Mouse (Mus musculus) liver, postnatal 0 days (tissue): ENCODE measurements at regions not wholly inside any gene's neighbourhood (a gene's known extent, or its start where the extent isn't known, plus 50 kb on each side); places are given as distances from the start of the nearest gene placed in this dataset.

Experiments
- ATAC-seq: fragments of 200-750 bp; cut with Nextera tagmentation; 2 replicates; pipeline ENCODE4 v1.8.0; 2017; ENCODE audit warnings: mild to moderate bottlenecking, moderate library complexity
- DNase-seq: peaks from one replicate; pipeline ENCODE4 v3.0.0-alpha.2; 2016
- H3K27ac ChIP-seq: fragments of 300-500 bp; sonication (generic); 2 replicates; pipeline ENCODE4 v1.5.1; 2014; ENCODE audit warnings: antibody characterized with exemption, moderate library complexity, mild to moderate bottlenecking, low read depth
- H3K27me3 ChIP-seq: fragments of 300-500 bp; sonication (generic); 2 replicates; pipeline ENCODE4 v1.6.1; 2014; ENCODE audit warnings: low read length, control low read depth, mixed read lengths; ENCODE audit not compliant: insufficient read depth
- H3K36me3 ChIP-seq: fragments of 300-500 bp; sonication (generic); replicated peaks from 2 replicates; pipeline ENCODE4 v1.6.1; 2014; ENCODE audit warnings: mild to moderate bottlenecking, control low read depth, low read length, moderate library complexity, mixed read lengths; ENCODE audit not compliant: insufficient read depth
- H3K4me1 ChIP-seq: fragments of 300-500 bp; sonication (generic); 2 replicates; pipeline ENCODE4 v1.6.1; 2014; ENCODE audit warnings: antibody characterized with exemption, mild to moderate bottlenecking, control low read depth; ENCODE audit not compliant: insufficient read depth
- H3K4me2 ChIP-seq: fragments of 300-500 bp; sonication (generic); 2 replicates; pipeline ENCODE4 v1.6.1; 2014; ENCODE audit warnings: low read depth, mild to moderate bottlenecking, low read length, moderate library complexity, mixed read lengths
- H3K4me3 ChIP-seq: fragments of 300-500 bp; sonication (generic); 2 replicates; pipeline ENCODE4 v1.5.1; 2014; ENCODE audit warnings: low read depth, low read length
- H3K9ac ChIP-seq: fragments of 300-500 bp; sonication (generic); replicated peaks from 2 replicates; pipeline ENCODE4 v1.6.1; 2014; ENCODE audit warnings: mild to moderate bottlenecking, moderate library complexity
- H3K9me3 ChIP-seq: fragments of 300-500 bp; sonication (generic); 2 replicates; pipeline ENCODE4 v1.6.1; 2016; ENCODE audit warnings: mild to moderate bottlenecking, control low read depth, low read length, mixed read lengths
- CTCF ChIP-seq: sonication (generic); IDR thresholded peaks from 2 replicates; pipeline ENCODE4 v1.5.1; 2016; ENCODE audit warnings: antibody characterized with exemption, low read depth
- EP300 ChIP-seq: IDR thresholded peaks from 2 replicates; pipeline ENCODE4 v1.6.1; 2016; ENCODE audit warnings: antibody characterized with exemption, low read depth, mild to moderate bottlenecking
- WGBS: fragments of 180-500 bp; shearing (Covaris S2); extraction: QIAGEN DNeasy Blood & Tissue Kit; methylation state at CpG from one replicate; pipeline ENCODE4 v1.1.7; 2014; ENCODE audit not compliant: insufficient replicate concordance; 5-methylcytosine and 5-hydroxymethylcytosine counted together

DNA sequence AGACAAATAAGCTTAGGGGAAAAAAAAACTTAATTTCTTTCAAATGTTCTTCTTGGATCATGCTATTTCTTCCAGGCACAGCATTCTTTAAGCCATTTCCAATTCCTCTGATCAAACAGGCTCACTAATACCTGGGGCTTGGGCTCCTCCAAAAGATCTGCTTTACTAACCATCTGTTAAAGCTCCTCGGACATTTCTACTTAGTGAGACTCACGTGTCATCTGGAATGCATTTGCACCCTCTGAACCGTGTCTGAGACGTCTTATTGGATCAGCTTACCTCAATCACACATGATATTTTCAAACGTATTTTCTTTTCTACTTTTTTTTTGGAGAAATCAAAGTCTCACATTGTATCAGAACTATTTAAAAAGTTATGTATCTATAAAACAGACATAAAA, 132.4 kb downstream of the Npr3 start:
- Histone ChIP-seq H3K36me3 (no peaks in the 10 kb centered on the region), H3K9ac (no peak overlapping the region), H3K4me3 (no peak overlapping the region), H3K27me3 (no peaks in the 10 kb centered on the region), H3K9me3 (no peaks in the 10 kb centered on the region), H3K4me2 (no peak overlapping the region), H3K27ac (no peak overlapping the region), H3K4me1 (no peaks in the 10 kb centered on the region)
- DNase-seq (no peak), ATAC-seq (no peak)
- TF ChIP-seq EP300 = no peak
- no peak for TF ChIP-seq CTCF
- 70% methylated on average over 5 of the region's 5 CpGs for WGBS

DNA sequence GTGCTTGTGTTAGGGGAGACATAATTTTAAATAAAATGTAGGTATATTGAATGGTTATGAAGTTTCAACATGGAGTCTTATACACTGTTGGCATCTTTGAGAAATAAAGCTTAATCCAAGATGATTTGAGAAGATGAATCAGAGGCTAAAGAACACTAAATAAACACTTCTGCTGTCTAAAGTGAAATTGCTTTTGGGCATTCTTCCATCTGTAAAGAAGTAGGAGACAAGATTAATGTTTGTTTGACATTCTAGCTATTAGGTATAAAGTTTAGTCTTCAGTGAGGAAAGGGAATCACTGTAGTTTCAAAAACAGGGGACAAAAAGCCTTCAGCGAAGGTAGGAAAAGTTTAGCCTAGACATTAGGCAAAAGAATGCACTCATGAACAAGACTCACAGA, 136.5 kb downstream of the Npr3 start:
- 75% methylated on average over 1 of the region's 1 CpGs for WGBS
- H3K27ac ChIP-seq = no peak overlapping the region
- ATAC-seq (no peak), DNase-seq (no peak)
- TF ChIP-seq EP300 = no peak
- no peak for TF ChIP-seq CTCF
- H3K4me2 ChIP-seq = no peak overlapping the region
- no peaks in the 10 kb centered on the region for H3K36me3 ChIP-seq
- no peaks in the 10 kb centered on the region for H3K27me3 ChIP-seq
- H3K9me3 ChIP-seq = no peaks in the 10 kb centered on the region
- H3K9ac ChIP-seq = no peak overlapping the region
- H3K4me1 ChIP-seq = no peaks in the 10 kb centered on the region
- H3K4me3 ChIP-seq = no peak overlapping the region

DNA sequence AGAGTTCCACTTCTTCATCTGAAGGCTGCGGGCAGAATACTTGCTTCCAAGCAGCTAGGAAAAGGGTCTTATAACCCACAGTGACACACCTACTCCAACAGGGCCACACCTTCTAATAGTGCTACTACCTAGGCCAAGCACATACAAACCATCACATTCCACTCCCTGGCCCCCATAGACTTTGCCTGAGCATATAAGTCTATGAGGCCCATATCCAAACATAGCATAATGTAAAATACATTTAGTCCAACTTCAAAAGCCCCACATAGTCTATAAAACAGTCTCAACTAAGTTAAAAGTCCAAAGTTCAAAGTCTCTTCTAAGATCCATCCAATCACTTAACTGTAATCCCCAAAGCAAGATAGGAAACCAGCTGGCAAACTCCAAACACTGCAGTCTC, 149.1 kb downstream of the Npr3 start:
- no peak overlapping the region for H3K4me2 ChIP-seq
- H3K4me3 ChIP-seq = no peak overlapping the region
- no peaks in the 10 kb centered on the region for H3K27me3 ChIP-seq
- no peak for DNase-seq
- no peaks in the 10 kb centered on the region for H3K9me3 ChIP-seq
- H3K4me1 ChIP-seq = no peaks in the 10 kb centered on the region
- ATAC-seq = no peak
- H3K36me3 ChIP-seq = no peaks in the 10 kb centered on the region
- H3K9ac ChIP-seq = no peak overlapping the region
- 84% methylated on average over 1 of the region's 1 CpGs for WGBS
- TF ChIP-seq EP300 (no peak), CTCF (no peak)
- no peak overlapping the region for H3K27ac ChIP-seq

DNA sequence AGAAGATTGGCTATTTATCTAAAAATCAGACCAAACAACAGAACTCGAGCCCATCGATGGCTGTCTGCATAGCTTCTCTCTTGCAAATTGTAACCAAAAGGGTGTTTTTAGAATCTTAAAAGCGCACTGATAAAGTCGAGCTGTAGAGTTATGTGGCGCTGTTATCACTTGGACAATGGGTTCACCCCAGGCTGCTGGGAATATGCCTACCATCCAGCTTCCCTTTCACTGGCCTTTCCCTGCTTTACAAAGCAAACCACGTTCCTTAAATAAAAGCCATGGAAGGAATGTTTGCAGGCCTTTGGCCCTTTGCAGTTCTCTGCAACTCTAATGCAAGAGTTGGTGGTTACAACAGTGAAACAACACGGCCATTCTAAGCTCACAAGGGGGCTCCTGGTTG, 150.3 kb downstream of the Npr3 start:
- Histone ChIP-seq H3K4me3 (no peak overlapping the region), H3K27ac (no peak overlapping the region)
- TF ChIP-seq EP300 = no peak
- TF ChIP-seq CTCF = no peak

GRCm38 (mm10) chr15:11753216-11753615, 153.9 kb downstream of the Npr3 start:
- no peaks in the 10 kb centered on the region for H3K9me3 ChIP-seq
- TF ChIP-seq EP300 (no peak), CTCF (peak; percentile 91)
- no peak overlapping the region for H3K27ac ChIP-seq
- H3K9ac ChIP-seq = no peak overlapping the region
- no peak overlapping the region for H3K4me2 ChIP-seq
- 27% methylated on average over 3 of the region's 3 CpGs for WGBS
- DNase-seq = peak; percentile 43
- H3K4me3 ChIP-seq = no peak overlapping the region
- no peaks in the 10 kb centered on the region for H3K4me1 ChIP-seq
- H3K36me3 ChIP-seq = no peaks in the 10 kb centered on the region
- no peaks in the 10 kb centered on the region for H3K27me3 ChIP-seq
- ATAC-seq = no peak

More for the DNA sequence above, 150.3 kb downstream of the Npr3 start:
- H3K27me3 ChIP-seq = no peaks in the 10 kb centered on the region
- no peak for DNase-seq
- WGBS = 61% methylated on average over 7 of the region's 7 CpGs
- no peak for ATAC-seq
- no peaks in the 10 kb centered on the region for H3K36me3 ChIP-seq
- H3K4me2 ChIP-seq = no peak overlapping the region
- H3K4me1 ChIP-seq = no peaks in the 10 kb centered on the region
- H3K9ac ChIP-seq = no peak overlapping the region
- no peaks in the 10 kb centered on the region for H3K9me3 ChIP-seq

- no peaks in the 10 kb centered on the region for H3K27me3 ChIP-seq
- DNase-seq (no peak), ATAC-seq (no peak)
- 71% methylated on average over 5 of the region's 5 CpGs for WGBS
- no peaks in the 10 kb centered on the region for H3K36me3 ChIP-seq
- TF ChIP-seq CTCF = no peak
- no peak for TF ChIP-seq EP300
- H3K4me3 ChIP-seq = no peak overlapping the region
- H3K4me1 ChIP-seq = no peaks in the 10 kb centered on the region
- H3K4me2 ChIP-seq = no peak overlapping the region
- H3K27ac ChIP-seq = no peak overlapping the region
- H3K9ac ChIP-seq = no peak overlapping the region
- H3K9me3 ChIP-seq = no peaks in the 10 kb centered on the region
These were observed 156.2 kb downstream of the Npr3 start for GRCm38 (mm10) chr15:11750893-11751292.

GRCm38 (mm10) chr15:11749509-11749908, 157.6 kb downstream of the Npr3 start:
- Histone ChIP-seq H3K9ac (no peak overlapping the region), H3K36me3 (no peaks in the 10 kb centered on the region), H3K27me3 (no peaks in the 10 kb centered on the region), H3K27ac (no peak overlapping the region), H3K4me2 (no peak overlapping the region), H3K4me3 (no peak overlapping the region), H3K4me1 (no peaks in the 10 kb centered on the region), H3K9me3 (no peaks in the 10 kb centered on the region)
- WGBS = 74% methylated on average over 4 of the region's 4 CpGs
- ATAC-seq = no peak
- no peak for DNase-seq
- TF ChIP-seq EP300 (no peak), CTCF (no peak)
